Mouse (Mus musculus) heart, postnatal 10 days (tissue): ENCODE data around the gene Opcml. TPM values are rescaled to one million over a fixed set of nuclear protein-coding genes. Genes with fewer than 3 reads are reported as not detected.

Experiments used
- DNase-seq, 2 experiments: peaks; one replicate each; pipeline ENCODE4 v3.0.0; 2021
- intact Hi-C: fragments of 180-260 bp; cut with DNase I; formaldehyde crosslinking; loops from one replicate; pipeline ENCODE4 v1.15.1; 2025
- total RNA-seq, 2 experiments: library from RNA; stranded (reverse); gene quantifications; 2 replicates each; pipeline ENCODE4 v1.2.3; 2021

The Opcml gene
- total RNA-seq, 2 experiments from 2014 or later: 1.1 to 1.7 TPM

DNA sequence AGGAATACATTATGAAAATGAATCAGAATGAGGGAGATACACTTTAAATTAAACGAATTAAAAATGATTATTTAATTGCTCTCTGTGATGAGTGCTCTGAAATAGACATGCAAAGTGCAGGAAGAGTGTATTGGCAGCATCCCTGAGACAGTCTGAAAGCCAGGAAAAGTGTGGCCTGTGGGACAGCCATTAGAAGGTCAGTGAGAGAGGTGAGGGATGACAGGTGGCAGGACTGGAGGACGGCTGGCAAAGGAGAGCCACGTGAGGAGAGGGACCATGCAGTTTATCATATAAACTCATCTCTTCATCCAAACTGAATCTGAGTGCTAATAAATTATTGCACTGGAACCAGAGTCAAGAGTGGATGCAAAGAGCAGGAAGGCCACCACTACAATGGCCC is 796.7 kb downstream of the Opcml start:
- intact Hi-C loops: no loop called here
- DNase-seq: no peak

DNA sequence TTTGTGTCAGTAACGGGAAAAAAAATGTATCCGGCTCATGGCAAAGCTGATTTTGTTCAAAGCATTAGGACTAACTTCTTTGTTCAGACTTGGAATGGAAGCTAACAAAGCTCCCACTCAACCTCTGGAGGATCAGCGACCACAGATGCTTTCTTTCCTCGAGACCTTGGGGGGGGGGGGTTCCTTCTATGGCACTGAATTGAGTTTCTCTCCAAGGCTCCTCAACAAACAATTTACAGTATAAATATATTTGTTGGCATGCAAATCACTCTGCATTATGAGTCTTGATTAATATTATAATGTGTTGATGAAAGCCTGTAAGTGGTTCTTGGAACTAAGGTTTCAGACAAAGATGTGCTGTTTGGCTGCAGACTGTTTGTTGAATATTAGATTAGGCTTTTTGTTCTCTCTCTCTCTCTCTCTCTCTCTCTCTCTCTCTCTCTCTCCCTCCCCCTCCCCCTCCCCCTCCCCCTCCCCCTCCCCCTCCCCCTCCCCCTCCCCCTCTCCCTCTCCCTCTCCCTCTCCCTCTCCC is 797.3 kb downstream of the Opcml start:
- intact Hi-C loops: no loop called here
- no peak for DNase-seq

DNA sequence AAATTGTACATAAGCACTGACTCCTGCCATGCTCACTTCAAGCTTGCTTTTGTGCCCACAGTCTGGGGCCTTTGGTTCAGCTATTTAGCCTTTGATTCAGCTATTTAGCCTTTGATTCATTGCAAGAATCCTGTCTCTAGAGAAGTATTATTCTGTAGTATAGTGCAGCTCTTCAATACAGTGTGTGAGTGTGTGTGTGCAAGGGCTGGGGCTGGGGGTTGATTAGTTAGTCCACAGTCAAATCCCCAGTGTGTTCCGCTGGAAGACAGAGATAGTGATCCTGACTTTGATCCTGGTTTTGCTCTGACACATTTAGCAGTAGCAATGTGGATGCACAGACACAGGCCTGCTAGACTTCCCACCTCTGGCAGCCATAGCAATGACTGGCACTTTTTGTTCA is 797.9 kb downstream of the Opcml start:
- intact Hi-C loops: no loop called here

DNA sequence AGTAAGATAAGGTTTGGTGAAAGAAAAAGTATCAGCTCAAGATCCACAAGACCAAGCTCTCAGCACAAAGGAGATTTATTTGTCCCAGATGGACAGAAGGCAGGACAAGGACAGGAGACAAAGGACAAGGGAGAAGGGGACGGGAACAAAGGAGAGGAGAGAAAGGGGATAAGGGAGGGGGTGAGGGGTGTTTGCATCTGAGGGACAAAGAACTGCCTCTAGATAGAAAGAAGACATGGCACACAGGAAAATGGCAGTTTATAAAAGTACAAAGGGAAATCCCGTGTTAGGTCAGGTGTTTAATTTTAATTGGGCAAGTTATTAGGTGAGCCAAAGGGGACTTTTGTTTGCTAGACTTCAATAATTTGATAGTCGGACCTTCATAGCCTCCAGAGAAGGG is 801.6 kb downstream of the Opcml start:
- DNase-seq: no peak
- intact Hi-C loops: loop anchor here (5.0 kb wide), 1 partner anchor 930 kb away; no protein-coding TSS in a partner anchor

More for the DNA sequence above, 797.9 kb downstream of the Opcml start:
- DNase-seq: no peak

- DNase-seq: no peak
- intact Hi-C loops: no loop called here
Observed at GRCm38 (mm10) chr9:28595062-28595461, 804.5 kb downstream of the Opcml start.

DNA sequence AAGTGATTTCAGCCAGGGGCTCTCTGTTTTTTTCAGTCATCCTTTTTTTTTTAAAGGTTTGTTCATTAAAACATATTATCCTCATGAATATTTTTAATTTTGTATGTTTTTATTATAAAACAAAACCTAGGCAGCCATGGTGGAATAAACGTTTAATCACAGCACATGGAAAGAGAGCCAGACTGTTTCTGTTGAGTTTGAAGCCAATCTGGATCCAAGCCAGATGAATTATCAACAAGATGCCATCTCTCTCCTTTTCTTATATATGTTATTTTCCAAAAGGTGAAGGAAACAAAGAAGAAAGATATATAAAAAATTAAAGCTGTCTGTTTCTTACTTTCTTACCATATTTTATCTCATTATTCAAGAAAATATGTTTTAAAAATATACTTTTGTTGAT is 815.0 kb downstream of the Opcml start:
- intact Hi-C loops: no loop called here
- DNase-seq: no peak

- intact Hi-C loops: no loop called here
- DNase-seq: no peak
Observed at GRCm38 (mm10) chr9:28613683-28614620, 823.4 kb downstream of the Opcml start.

- DNase-seq: no peak
- intact Hi-C loops: no loop called here
Observed at GRCm38 (mm10) chr9:28615447-28615846, 824.9 kb downstream of the Opcml start.

DNA sequence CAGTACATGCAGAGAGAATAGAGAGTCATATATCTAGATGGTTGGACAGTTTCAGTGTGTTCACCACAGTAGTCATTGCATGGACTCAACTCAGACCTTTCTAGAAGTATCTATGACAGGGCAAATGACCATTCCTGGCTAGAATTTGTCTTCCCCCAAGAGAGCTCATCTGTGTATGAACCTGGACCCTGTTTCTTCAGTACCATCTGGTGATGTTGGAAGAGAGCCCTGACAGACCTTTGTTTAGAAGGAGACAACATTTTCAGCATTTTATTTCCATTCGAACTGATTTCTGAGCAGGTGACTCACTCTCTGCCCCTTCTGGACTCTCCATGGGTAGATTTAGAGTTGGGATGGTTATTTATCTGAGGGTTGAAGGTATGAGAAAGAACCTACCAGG is 827.1 kb downstream of the Opcml start:
- no peak for DNase-seq
- intact Hi-C loops: no loop called here

DNA sequence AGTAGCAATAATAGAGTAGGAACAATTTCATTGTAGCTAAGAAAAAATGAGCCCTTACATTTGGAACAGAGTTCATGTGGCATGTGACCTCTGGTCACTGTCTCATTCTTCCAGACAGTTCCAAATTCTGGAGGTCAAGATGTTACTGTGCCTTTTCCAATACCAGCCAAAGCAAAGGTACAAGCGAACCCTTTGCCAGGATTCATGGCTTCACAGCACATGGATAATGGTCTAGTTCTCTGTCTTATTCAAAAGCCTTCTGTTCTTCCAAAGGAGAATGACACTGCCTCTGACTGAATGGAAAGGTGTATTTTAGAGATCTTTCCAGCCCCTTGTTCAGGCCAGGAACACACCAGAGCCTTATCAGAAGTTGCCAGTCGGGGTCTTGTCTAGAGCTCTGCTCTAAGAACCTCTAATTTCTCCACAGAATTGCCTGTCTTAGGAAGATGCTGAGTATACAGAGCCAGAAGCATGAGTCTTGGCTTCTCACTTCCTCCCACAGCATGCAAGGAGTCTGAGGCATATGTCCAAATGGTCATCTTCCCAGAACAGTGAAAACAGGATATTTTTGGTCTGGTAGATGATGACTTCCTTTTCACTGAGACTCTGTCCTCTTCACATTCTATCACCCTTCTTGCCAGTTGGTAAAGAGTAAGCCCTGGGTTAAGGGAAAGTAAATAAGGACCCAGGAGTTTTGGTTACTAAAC is 827.8 kb downstream of the Opcml start:
- intact Hi-C loops: no loop called here
- no peak for DNase-seq

DNA sequence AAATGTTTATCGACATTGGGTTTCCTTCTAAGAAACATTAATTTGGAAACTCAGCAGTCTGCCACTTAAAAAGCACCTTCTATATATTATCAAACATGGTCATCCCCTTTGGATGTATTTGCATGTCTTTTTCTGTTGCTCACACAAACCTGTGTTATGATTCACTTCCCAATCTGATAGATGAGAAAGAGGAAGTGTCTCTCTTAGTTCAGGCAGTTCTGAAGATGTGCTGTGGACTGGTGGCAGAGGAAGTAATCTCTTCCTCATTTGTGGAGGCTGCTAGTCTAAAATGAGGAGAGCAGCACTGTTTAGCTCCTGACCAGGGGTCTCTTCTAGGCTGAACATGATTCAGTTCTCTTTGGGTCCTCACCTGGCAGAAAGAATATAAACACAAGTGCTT is 831.4 kb downstream of the Opcml start:
- no peak for DNase-seq
- intact Hi-C loops: no loop called here

DNA sequence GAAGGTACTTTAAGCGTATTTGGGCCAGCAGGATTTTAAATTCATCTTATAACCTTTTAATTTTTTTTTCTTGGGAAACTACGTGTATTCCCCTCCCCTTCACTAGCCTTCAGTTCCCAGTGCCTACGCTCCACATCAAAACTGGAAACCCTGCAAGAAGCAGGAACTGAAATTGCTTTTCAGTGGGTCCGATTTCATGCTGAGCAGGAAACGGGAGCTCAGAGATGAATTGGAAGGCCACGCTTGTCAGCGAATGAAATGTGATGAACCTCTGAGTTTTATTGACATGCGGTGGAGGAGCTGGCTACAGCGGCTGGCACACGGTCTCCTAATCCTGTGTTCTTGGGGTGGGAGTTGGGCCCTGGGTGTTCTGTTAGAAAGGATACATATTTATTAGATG is 834.3 kb downstream of the Opcml start:
- no peak for DNase-seq
- intact Hi-C loops: no loop called here

- intact Hi-C loops: no loop called here
- no peak for DNase-seq
Observed at GRCm38 (mm10) chr9:28642766-28643165, 852.2 kb downstream of the Opcml start.

DNA sequence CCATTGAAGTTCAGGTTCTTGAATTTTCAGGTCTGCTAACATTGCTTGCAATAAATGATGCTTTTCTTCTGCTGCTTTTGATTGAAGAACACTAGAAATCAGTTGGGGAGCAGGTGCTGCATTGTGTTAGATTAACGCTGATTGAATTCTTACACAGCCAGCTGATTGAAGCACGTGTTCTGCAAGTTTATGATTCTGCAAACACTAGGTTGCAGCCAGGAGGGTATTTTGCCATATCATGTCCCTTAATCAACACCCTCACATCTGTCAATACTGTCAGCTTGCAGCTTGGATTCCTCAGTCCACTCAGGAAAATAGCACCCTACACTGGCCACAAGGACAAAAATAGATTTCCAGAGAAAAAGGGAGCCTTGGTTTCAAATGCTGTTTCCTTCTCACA is 853.5 kb downstream of the Opcml start:
- intact Hi-C loops: no loop called here
- no peak for DNase-seq

DNA sequence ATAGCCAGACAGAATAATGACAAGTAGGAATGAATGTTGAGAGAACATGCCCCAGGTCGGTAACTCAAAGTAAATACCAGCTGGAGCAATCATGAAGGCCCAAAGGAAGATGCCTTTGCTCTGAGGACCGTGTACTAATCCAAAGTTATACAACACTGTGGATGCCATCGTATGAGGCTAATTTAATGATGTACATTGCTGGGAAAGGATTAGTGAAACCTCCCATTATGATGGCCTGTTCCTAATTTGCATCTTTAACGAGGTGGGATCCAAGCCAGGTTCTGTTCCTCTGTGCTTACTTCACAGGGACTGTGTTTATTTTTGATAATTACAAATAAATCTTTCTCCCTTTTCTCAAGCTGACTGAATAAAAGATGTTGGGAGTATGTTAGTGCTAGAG is 859.5 kb downstream of the Opcml start:
- DNase-seq: no peak
- intact Hi-C loops: no loop called here

GRCm38 (mm10) chr9:28659996-28660395 is 869.4 kb downstream of the Opcml start:
- no peak for DNase-seq
- intact Hi-C loops: no loop called here

GRCm38 (mm10) chr9:28662882-28663281 is 872.3 kb downstream of the Opcml start:
- intact Hi-C loops: no loop called here
- no peak for DNase-seq

GRCm38 (mm10) chr9:28680309-28680708 is 889.7 kb downstream of the Opcml start:
- DNase-seq: no peak
- intact Hi-C loops: no loop called here

DNA sequence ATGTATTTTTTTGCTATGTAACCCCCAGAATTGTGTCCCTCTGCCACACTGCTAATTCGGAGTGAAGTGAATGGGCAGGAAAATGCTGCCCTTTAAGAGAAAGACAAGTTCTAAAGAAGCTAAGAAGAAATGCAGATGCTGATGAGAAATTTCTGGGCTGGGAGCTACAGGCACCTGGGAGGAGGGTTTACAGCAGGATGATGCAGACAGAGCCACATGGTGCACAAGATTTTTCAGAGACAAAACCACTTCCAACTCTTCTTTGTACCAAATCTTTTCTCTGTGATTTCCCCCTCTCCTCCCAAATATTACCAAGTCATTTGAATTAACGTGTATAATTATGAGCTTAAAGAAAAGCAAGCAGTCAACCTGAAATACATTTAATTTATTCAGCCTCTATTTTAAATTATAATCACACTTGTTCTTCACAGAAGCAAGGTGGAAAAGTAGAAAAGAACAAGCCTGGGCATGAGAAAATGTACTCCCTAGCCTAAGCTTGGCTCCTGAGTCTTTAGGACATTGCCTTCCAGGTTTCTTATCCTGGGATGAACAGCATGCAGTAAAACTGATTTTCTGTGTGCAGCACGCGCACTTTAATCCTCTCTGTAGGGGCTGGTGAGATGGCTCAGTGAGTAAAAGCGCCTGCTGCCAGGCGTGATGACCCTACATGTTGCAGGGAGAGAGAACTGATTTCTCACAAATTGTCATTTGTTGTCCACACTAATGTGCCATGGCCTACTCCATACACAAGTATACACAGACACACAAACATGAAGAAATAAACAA is 890.9 kb downstream of the Opcml start:
- intact Hi-C loops: no loop called here
- no peak for DNase-seq

DNA sequence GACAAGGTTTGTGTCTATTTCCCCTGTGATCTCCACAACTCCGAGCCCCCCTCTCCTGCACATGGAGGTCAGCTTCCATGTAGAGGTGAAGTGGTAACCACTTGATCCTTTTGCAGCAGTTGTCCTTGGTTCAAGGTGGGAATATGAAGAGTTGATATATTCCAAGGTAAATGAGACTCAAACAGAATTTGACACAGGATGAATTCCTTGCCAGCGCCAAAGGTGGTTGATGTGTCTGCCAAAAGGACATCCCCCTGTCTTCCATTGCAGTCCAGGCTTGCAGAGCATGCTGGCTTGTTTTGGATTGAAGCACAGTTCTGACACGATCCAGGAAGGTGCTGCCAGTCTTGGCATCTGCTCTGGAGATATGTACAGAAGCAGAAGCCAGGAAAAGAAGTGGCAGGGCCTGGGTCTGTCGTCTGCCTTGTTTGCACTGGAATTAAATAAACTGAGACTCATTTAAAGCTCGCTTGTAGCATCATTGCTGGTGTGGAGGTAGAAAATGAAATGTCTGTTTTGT is 893.4 kb downstream of the Opcml start:
- DNase-seq: no peak
- intact Hi-C loops: no loop called here
